Mouse (Mus musculus): ENCODE measurements around the gene Ipo4. TPM values are rescaled to one million over a fixed set of nuclear protein-coding genes. Genes with fewer than 3 reads are reported as not detected.
A peak's percentile ranks its signal among the peaks of the same experiment; 100 is the strongest.

Ipo4 gene
- polyA plus RNA-seq, 1 experiment: 2.2 TPM

DNA sequence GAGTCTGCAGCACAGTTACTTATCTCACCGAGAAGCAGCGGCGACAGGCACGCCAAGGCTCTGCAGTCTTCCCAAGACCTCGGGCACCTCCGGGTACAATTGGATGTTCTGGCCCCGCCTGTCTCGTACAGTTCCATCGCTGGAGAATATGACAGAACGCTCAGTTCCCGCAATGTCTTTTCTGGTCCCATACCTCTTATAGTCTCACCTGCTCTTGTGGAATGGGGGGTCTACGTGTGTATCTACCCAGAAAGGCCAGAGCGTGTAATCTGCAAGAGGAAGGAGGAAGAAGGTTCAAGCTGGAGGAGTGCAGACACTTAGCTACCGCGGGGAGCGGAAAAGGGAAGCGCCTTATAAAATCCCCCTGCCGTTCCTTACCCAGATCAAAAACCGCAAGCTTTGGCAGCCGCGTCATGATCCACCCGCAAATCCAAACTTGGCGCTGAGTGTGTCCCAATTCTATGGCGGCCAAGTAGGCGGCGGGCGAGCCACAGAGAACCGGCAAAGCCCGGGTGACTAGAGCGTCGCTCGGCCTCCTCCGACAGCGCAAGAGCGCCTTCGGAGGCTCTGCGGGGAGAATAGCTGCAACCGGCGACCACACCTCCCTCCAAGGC, 24.3 kb upstream of the Ipo4 start, which contains the start of gene Mdp1:
Gene Mdp1 (minus strand): TSS at position 549 of the 614 bp plus-strand sequence.
- peaks cover 50% of the 10 kb centered on the region for H3K36me3 ChIP-seq (ENCODE audit: control insufficient read depth)
- H3K9me3 ChIP-seq (ENCODE audit: control insufficient read depth, low read length): no peaks in the 10 kb centered on the region
- H3K27me3 ChIP-seq (ENCODE audit: control insufficient read depth): no peaks in the 10 kb centered on the region
- TF ChIP-seq TAL1 (IDR thresholded peaks at IDR 0.05; ENCODE audit: low read length): no peak
- no peak for TF ChIP-seq GATA1 (IDR thresholded peaks at IDR 0.05; ENCODE audit: low read length)
- peak within 1 kb of the TSS; percentile 85 for H3K4me3 ChIP-seq (replicated peaks)
- peaks cover 31% of the 10 kb centered on the region for H3K4me1 ChIP-seq (ENCODE audit: control insufficient read depth)

DNA sequence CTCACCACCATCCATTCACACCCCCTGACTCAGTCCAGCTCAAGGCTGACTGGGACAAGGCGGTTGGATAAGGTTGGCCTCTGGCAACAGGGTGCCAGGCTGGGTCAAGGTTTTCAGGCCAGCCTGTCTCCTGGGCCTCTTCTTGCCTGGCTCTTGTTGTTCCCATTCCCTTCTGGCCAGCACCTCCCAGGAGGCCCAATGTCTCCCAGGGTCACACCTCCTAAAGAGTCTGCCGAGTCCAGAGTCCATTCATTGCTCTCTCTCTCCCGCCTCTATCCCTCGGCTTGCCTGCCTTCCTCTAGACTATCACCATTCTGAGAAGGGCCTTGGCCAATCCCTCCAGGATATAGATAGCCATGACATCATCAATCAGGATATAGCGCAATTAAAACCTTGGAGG, 22.3 kb upstream of the Ipo4 start:
- Histone ChIP-seq H3K4me1 (ENCODE audit: control insufficient read depth) (peaks cover 31% of the 10 kb centered on the region), H3K36me3 (ENCODE audit: control insufficient read depth) (peaks cover 37% of the 10 kb centered on the region), H3K27me3 (ENCODE audit: control insufficient read depth) (no peaks in the 10 kb centered on the region), H3K4me3 (replicated peaks) (no peak overlapping the region), H3K9me3 (ENCODE audit: control insufficient read depth, low read length) (no peaks in the 10 kb centered on the region)
- TF ChIP-seq GATA1 (IDR thresholded peaks at IDR 0.05; ENCODE audit: low read length): no peak
- TF ChIP-seq TAL1 (IDR thresholded peaks at IDR 0.05; ENCODE audit: low read length): no peak

DNA sequence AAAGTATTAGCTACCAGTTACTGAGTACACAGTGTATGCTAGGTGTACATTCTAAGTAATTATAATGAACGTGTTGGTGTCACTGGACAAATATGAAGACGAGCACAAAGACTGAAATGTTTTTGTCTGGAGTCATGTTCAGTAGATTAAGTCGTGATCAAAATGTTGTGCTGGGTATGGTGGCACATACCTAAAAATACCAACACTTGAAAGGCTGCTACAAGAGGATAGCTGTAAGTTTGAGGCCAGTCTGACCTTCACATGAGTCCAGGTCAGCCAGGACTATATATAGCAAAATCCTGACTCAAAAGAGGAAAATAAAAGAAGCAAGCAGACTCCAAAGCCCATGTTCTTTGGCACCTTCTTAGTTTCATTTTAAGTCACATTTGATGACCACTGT, 21.2 kb upstream of the Ipo4 start:
- TF ChIP-seq GATA1 (IDR thresholded peaks at IDR 0.05; ENCODE audit: low read length) (no peak), TAL1 (IDR thresholded peaks at IDR 0.05; ENCODE audit: low read length) (no peak)
- no peaks in the 10 kb centered on the region for H3K9me3 ChIP-seq (ENCODE audit: control insufficient read depth, low read length)
- H3K4me3 ChIP-seq (replicated peaks): no peak overlapping the region
- peaks cover 31% of the 10 kb centered on the region for H3K4me1 ChIP-seq (ENCODE audit: control insufficient read depth)
- H3K27me3 ChIP-seq (ENCODE audit: control insufficient read depth): no peaks in the 10 kb centered on the region
- peaks cover 27% of the 10 kb centered on the region for H3K36me3 ChIP-seq (ENCODE audit: control insufficient read depth)

DNA sequence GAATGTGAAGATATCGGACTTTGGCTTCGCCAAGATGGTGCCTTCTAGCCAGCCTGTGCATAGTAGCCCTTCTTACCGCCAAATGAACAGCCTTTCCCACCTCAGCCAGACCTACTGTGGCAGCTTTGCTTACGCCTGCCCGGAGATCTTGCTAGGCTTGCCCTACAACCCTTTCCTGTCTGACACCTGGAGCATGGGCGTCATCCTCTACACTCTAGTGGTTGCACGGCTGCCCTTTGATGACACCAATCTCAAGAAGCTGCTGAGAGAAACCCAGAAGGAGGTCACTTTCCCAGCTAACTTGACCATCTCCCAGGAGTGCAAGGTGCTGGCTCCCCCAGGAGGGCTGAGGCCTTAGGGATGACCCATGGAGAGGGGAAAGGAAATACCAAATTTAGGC, 15.8 kb upstream of the Ipo4 start:
- Histone ChIP-seq H3K27me3 (ENCODE audit: control insufficient read depth) (peaks cover 3% of the 10 kb centered on the region; the same call in 1 of the 2 replicates), H3K4me1 (ENCODE audit: control insufficient read depth) (peaks cover 8% of the 10 kb centered on the region; the same call in 1 of the 2 replicates), H3K4me3 (replicated peaks) (no peak overlapping the region), H3K9me3 (ENCODE audit: control insufficient read depth, low read length) (no peaks in the 10 kb centered on the region), H3K36me3 (ENCODE audit: control insufficient read depth) (peaks cover 10% of the 10 kb centered on the region)
- TF ChIP-seq GATA1 (IDR thresholded peaks at IDR 0.05; ENCODE audit: low read length): no peak
- no peak for TF ChIP-seq TAL1 (IDR thresholded peaks at IDR 0.05; ENCODE audit: low read length)

DNA sequence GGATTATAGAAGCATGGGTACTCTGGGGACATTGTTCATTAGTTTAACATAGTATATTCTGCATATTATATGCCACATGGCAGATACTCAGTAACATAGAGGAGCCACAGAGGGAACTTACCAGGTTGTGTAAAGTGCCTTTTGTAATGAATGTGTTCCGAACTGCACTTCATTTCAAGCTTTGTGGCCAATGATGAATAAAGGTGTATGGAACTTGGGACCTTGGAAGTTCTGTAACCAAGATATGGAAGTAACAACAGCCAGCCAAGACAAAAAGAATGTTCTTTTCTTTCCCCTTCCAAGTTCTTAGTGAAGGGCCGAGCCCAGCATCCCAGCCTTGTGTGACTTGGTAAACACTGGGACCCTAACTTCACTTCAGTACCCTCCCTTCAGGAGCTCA, 14.1 kb upstream of the Ipo4 start, which contains the start of gene Tssk4:
Gene Tssk4 (plus strand): TSS at position 301 of the 400 bp plus-strand sequence.
- Histone ChIP-seq H3K9me3 (ENCODE audit: control insufficient read depth, low read length) (no peaks in the 10 kb centered on the region), H3K4me1 (ENCODE audit: control insufficient read depth) (peaks cover 21% of the 10 kb centered on the region), H3K27me3 (ENCODE audit: control insufficient read depth) (peaks cover 3% of the 10 kb centered on the region; the same call in 1 of the 2 replicates), H3K4me3 (replicated peaks) (no peak within 1 kb of the TSS), H3K36me3 (ENCODE audit: control insufficient read depth) (peaks cover 21% of the 10 kb centered on the region)
- TF ChIP-seq GATA1 (IDR thresholded peaks at IDR 0.05; ENCODE audit: low read length): no peak
- no peak for TF ChIP-seq TAL1 (IDR thresholded peaks at IDR 0.05; ENCODE audit: low read length)

DNA sequence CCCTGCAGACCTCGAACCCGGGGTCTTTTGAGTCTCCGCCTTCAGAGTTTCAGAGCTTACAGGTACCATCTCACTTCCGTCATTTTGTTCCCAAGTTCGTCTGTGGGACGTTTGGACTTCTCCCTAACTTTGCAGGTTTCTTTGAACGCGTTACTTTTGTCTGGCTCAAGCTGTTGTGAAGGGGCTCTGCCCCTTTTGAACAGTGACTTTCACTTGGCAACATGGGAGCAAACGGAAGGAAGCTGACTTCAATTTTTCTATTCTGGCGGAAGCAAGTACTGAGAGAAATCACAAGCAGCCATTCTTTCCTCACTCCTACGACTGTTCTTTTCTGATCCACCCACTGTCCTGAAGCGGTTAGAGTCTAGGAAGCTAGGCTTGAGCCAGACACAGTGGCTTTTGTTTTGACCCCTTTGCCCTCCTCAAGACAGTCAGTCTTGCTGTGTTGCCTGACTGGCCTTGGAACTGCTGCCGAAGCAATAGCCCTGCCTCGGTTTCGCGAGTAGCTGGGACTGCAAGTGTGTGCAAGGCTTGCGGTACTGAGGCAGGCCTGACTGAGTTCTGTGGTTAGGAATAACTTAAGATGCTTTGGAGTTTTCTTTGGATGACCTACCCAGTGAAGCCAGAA, 8.6 kb upstream of the Ipo4 start:
- Histone ChIP-seq H3K9me3 (ENCODE audit: control insufficient read depth, low read length) (no peaks in the 10 kb centered on the region), H3K4me3 (replicated peaks) (peak overlapping the region; percentile 74), H3K4me1 (ENCODE audit: control insufficient read depth) (peaks cover 60% of the 10 kb centered on the region), H3K36me3 (ENCODE audit: control insufficient read depth) (peaks cover 54% of the 10 kb centered on the region), H3K27me3 (ENCODE audit: control insufficient read depth) (no peaks in the 10 kb centered on the region)
- TF ChIP-seq TAL1 (IDR thresholded peaks at IDR 0.05; ENCODE audit: low read length): no peak
- TF ChIP-seq GATA1 (IDR thresholded peaks at IDR 0.05; ENCODE audit: low read length): no peak

GRCm38 (mm10) chr14:55643060-55643907, 7.5 kb upstream of the Ipo4 start, which contains the start of gene Tm9sf1:
Gene Tm9sf1, minus strand, starts transcription at chr14:55643806.
- Histone ChIP-seq H3K9me3 (ENCODE audit: control insufficient read depth, low read length) (no peaks in the 10 kb centered on the region), H3K36me3 (ENCODE audit: control insufficient read depth) (peaks cover 65% of the 10 kb centered on the region), H3K4me3 (replicated peaks) (peak within 1 kb of the TSS; percentile 74), H3K4me1 (ENCODE audit: control insufficient read depth) (peaks cover 65% of the 10 kb centered on the region), H3K27me3 (ENCODE audit: control insufficient read depth) (no peaks in the 10 kb centered on the region)
- TF ChIP-seq TAL1 (IDR thresholded peaks at IDR 0.05; ENCODE audit: low read length) (no peak), GATA1 (IDR thresholded peaks at IDR 0.05; ENCODE audit: low read length) (no peak)

- no peaks in the 10 kb centered on the region for H3K9me3 ChIP-seq (ENCODE audit: control insufficient read depth, low read length)
- peaks cover 67% of the 10 kb centered on the region for H3K4me1 ChIP-seq (ENCODE audit: control insufficient read depth)
- H3K4me3 ChIP-seq (replicated peaks): peak overlapping the region; percentile 74
- no peak for TF ChIP-seq GATA1 (IDR thresholded peaks at IDR 0.05; ENCODE audit: low read length)
- no peak for TF ChIP-seq TAL1 (IDR thresholded peaks at IDR 0.05; ENCODE audit: low read length)
- no peaks in the 10 kb centered on the region for H3K27me3 ChIP-seq (ENCODE audit: control insufficient read depth)
- peaks cover 71% of the 10 kb centered on the region for H3K36me3 ChIP-seq (ENCODE audit: control insufficient read depth)
Observed at GRCm38 (mm10) chr14:55642679-55643059, 6.9 kb upstream of the Ipo4 start.

DNA sequence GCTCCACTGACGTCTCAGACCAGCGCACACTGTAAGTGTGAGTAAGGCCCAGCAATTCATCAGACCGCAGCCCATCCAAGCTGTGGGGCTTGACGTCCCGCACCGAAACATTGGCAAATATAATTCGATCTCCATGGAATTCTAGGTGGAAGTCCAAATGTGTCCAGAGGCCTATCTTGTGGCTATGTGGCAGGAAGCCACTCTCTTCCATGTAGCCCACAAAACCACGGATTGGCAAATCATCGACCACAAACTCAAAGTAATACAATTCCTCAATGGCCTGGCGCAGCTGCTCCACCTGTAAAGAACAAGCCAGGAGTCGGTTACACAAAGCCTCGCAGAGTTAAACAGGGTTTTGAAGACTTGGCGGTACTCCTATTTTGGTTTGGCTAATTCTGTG, 5.5 kb upstream of the Ipo4 start:
- Histone ChIP-seq H3K27me3 (ENCODE audit: control insufficient read depth) (no peaks in the 10 kb centered on the region), H3K9me3 (ENCODE audit: control insufficient read depth, low read length) (no peaks in the 10 kb centered on the region), H3K4me1 (ENCODE audit: control insufficient read depth) (peaks cover 60% of the 10 kb centered on the region), H3K4me3 (replicated peaks) (no peak overlapping the region), H3K36me3 (ENCODE audit: control insufficient read depth) (peaks cover 72% of the 10 kb centered on the region)
- TF ChIP-seq TAL1 (IDR thresholded peaks at IDR 0.05; ENCODE audit: low read length) (no peak), GATA1 (IDR thresholded peaks at IDR 0.05; ENCODE audit: low read length) (no peak)
